Mouse (Mus musculus): Measurements from ENCODE around the gene Prlr. TPM values are rescaled to one million over a fixed set of nuclear protein-coding genes. Genes with fewer than 3 reads are reported as not detected.

The Prlr gene
- not detected in 2 replicates for total RNA-seq (2012; rRNA removed)
- not detected for polyA plus RNA-seq (2012; ENCODE audit: insufficient read depth in 1 of 2, insufficient read length in 2 of 2, low read depth in 1 of 2, low replicate concordance in 2 of 2, missing spikeins in 1 of 2)

GRCm38 (mm10) chr15:10177083-10177482 lies at the start of gene Prlr:
TSS of gene Prlr (plus strand) at chr15:10177238.
- no peaks in the 10 kb centered on the region for H3K79me2 ChIP-seq (ENCODE audit: control insufficient read depth, insufficient read depth, low read length, poor library complexity)
- H3K9me3 ChIP-seq (replicated peaks; ENCODE audit: insufficient read depth, low read length), result no peaks in the 10 kb centered on the region
- no peak within 1 kb of the TSS for H3K27ac ChIP-seq (ENCODE audit: control insufficient read depth, low read depth, low read length)
- H3K36me3 ChIP-seq (ENCODE audit: control insufficient read depth in 1 of 2, insufficient read depth in 2 of 2, low read length in 2 of 2), result no peaks in the 10 kb centered on the region
- H3K4me1 ChIP-seq (ENCODE audit: control insufficient read depth in 1 of 2, insufficient read depth in 2 of 2, low read length in 2 of 2), result no peaks in the 10 kb centered on the region
- no peaks in the 10 kb centered on the region for H3K27me3 ChIP-seq (ENCODE audit: control insufficient read depth in 1 of 2, insufficient read depth in 2 of 2, low read length in 2 of 2)
- no peak for TF ChIP-seq CHD1 (IDR thresholded peaks at IDR 0.05; ENCODE audit: low read depth, low read length)
- TF ChIP-seq MAFK (IDR thresholded peaks at IDR 0.05; ENCODE audit: borderline replicate concordance, low read depth, low read length), result no peak
- TF ChIP-seq KAT2A (conservative IDR thresholded peaks at IDR 0.05; ENCODE audit: low read depth, low read length), result no peak
- no peak for TF ChIP-seq TBP (IDR thresholded peaks at IDR 0.05; ENCODE audit: low read depth, low read length)
- no peak for TF ChIP-seq USF2 (IDR thresholded peaks at IDR 0.05; ENCODE audit: borderline replicate concordance in 1 of 2, insufficient read depth in 1 of 2, low read depth in 1 of 2, low read length in 2 of 2)
- no peak for TF ChIP-seq USF1 (IDR thresholded peaks at IDR 0.05; ENCODE audit: low read depth, low read length)
- no peak for TF ChIP-seq MAX (IDR thresholded peaks at IDR 0.05; ENCODE audit: low read length)
- no peak for TF ChIP-seq ZKSCAN1 (IDR thresholded peaks at IDR 0.05; ENCODE audit: low read depth, low read length)
- no peak for TF ChIP-seq RAD21 (IDR thresholded peaks at IDR 0.05; ENCODE audit: low read depth, low read length)
- no peak for DNase-seq (ENCODE audit: low read depth, low spot score)
- no peak within 1 kb of the TSS for H3K9ac ChIP-seq (ENCODE audit: control insufficient read depth, low read depth, low read length, poor library complexity, severe bottlenecking)
- no peak within 1 kb of the TSS for H3K4me3 ChIP-seq (ENCODE audit: control insufficient read depth in 1 of 2, insufficient read depth in 1 of 2, low read depth in 2 of 2, low read length in 2 of 2)

- no peak for TF ChIP-seq CHD2 (IDR thresholded peaks at IDR 0.05; ENCODE audit: low read length)
- no peak for TF ChIP-seq SIN3A (IDR thresholded peaks at IDR 0.05; ENCODE audit: low read length)
- Histone ChIP-seq H3K4me1 (ENCODE audit: control insufficient read depth in 1 of 2, insufficient read depth in 2 of 2, low read length in 2 of 2) (no peaks in the 10 kb centered on the region), H3K9ac (ENCODE audit: control insufficient read depth, low read depth, low read length, poor library complexity, severe bottlenecking) (no peak overlapping the region), H3K27ac (ENCODE audit: control insufficient read depth, low read depth, low read length) (no peak overlapping the region), H3K4me3 (ENCODE audit: control insufficient read depth in 1 of 2, insufficient read depth in 1 of 2, low read depth in 2 of 2, low read length in 2 of 2) (no peak overlapping the region), H3K36me3 (ENCODE audit: control insufficient read depth in 1 of 2, insufficient read depth in 2 of 2, low read length in 2 of 2) (no peaks in the 10 kb centered on the region), H3K9me3 (replicated peaks; ENCODE audit: insufficient read depth, low read length) (no peaks in the 10 kb centered on the region), H3K27me3 (ENCODE audit: control insufficient read depth in 1 of 2, insufficient read depth in 2 of 2, low read length in 2 of 2) (no peaks in the 10 kb centered on the region), H3K79me2 (ENCODE audit: control insufficient read depth, insufficient read depth, low read length, poor library complexity) (no peaks in the 10 kb centered on the region)
- no peak for DNase-seq (ENCODE audit: low read depth, low spot score)
Measured at GRCm38 (mm10) chr15:10133781-10134180, 43.3 kb upstream of the Prlr start.

DNA sequence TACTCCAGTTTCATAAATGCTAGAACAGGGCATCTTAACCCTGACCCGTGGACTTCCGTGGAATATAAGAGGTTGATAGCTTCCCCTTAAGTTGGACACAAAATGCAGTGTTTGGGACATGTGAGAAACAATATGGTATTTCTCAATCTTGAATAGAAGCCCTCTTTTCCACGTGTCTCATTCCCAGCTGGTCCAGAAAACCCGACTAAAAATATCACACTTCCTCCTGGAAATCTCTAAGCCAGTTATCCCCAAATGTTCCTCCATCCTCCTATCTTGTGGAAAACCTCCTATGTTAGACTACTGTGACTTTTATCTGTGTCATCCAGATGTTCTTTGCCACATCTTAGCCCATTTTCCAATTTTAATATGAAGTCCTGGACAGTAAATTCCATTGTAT lies 42.1 kb upstream of the Prlr start:
- no peaks in the 10 kb centered on the region for H3K9me3 ChIP-seq (replicated peaks; ENCODE audit: insufficient read depth, low read length)
- no peak overlapping the region for H3K4me3 ChIP-seq (ENCODE audit: control insufficient read depth in 1 of 2, insufficient read depth in 1 of 2, low read depth in 2 of 2, low read length in 2 of 2)
- H3K9ac ChIP-seq (ENCODE audit: control insufficient read depth, low read depth, low read length, poor library complexity, severe bottlenecking), result no peak overlapping the region

More for the DNA sequence above, 42.1 kb upstream of the Prlr start:
- TF ChIP-seq UBTF (IDR thresholded peaks at IDR 0.05; ENCODE audit: borderline replicate concordance, insufficient read depth, low read depth, low read length), result no peak
- no peak for TF ChIP-seq JUND (IDR thresholded peaks at IDR 0.05; ENCODE audit: low read depth, low read length)
- no peak for TF ChIP-seq ZC3H11A (IDR thresholded peaks at IDR 0.05; ENCODE audit: low read depth, low read length)
- TF ChIP-seq BHLHE40 (IDR thresholded peaks at IDR 0.05; ENCODE audit: borderline replicate concordance, low read depth, low read length), result no peak
- no peak for TF ChIP-seq POLR2A (IDR thresholded peaks at IDR 0.05; ENCODE audit: control insufficient read depth in 1 of 2, insufficient read depth in 1 of 2, low read depth in 1 of 2, low read length in 2 of 2, poor library complexity in 1 of 2)
- no peak for TF ChIP-seq RAD21 (IDR thresholded peaks at IDR 0.05; ENCODE audit: low read depth, low read length)
- no peak for TF ChIP-seq ZKSCAN1 (IDR thresholded peaks at IDR 0.05; ENCODE audit: low read depth, low read length)
- no peak overlapping the region for H3K27ac ChIP-seq (ENCODE audit: control insufficient read depth, low read depth, low read length)
- no peak for DNase-seq (ENCODE audit: low read depth, low spot score)
- H3K36me3 ChIP-seq (ENCODE audit: control insufficient read depth in 1 of 2, insufficient read depth in 2 of 2, low read length in 2 of 2), result no peaks in the 10 kb centered on the region
- H3K27me3 ChIP-seq (ENCODE audit: control insufficient read depth in 1 of 2, insufficient read depth in 2 of 2, low read length in 2 of 2), result no peaks in the 10 kb centered on the region
- H3K4me1 ChIP-seq (ENCODE audit: control insufficient read depth in 1 of 2, insufficient read depth in 2 of 2, low read length in 2 of 2), result no peaks in the 10 kb centered on the region
- no peaks in the 10 kb centered on the region for H3K79me2 ChIP-seq (ENCODE audit: control insufficient read depth, insufficient read depth, low read length, poor library complexity)

Data from MEL (cell line).